Mouse (Mus musculus) lung, adult 18-20 months (tissue): ENCODE measurements around the gene Defb6.

Experiments
- DNase-seq, 2 experiments: peaks; one replicate each; pipeline ENCODE4 v3.0.0; 2022; ENCODE audit warnings: mixed read lengths in 2 of 2

The Defb6 gene

GRCm38 (mm10) chr8:19225161-19225560 lies at the start of gene Defb6:
Gene Defb6 (plus strand): TSS chr8:19225478.
- no peak for DNase-seq

- DNase-seq = no peak
Observed at GRCm38 (mm10) chr8:19238101-19238500, 12.8 kb downstream of the Defb6 start.

DNA sequence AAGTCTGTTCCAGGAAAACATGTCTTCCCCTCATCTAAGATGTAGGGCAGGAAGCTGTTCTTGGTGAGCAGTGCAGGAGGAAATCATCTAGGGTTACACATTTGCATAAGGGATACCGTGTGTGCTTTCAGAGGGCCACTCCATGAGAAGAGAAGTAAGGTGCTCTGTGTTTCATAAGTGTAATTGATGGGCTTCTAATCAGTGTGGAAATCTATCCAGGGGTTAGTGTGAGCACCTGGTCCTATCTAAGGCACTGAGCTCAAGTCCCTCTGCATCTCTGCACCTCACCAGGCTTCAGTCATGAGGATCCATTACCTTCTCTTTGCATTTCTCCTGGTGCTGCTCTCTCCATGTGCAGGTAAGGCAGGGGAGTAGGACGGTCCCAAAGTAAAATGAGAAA lies 14.3 kb downstream of the Defb6 start, which contains the start of gene Defb46:
Gene Defb46, plus strand, starts transcription at position 301 of the 400 bp plus-strand sequence.
- no peak for DNase-seq

- no peak for DNase-seq
Observed at GRCm38 (mm10) chr8:19247280-19247679, 22.0 kb downstream of the Defb6 start, which contains the start of gene Defb5. Gene Defb5 (plus strand): TSS chr8:19247580.

GRCm38 (mm10) chr8:19258136-19258535 lies 32.9 kb downstream of the Defb6 start:
- no peak for DNase-seq

DNA sequence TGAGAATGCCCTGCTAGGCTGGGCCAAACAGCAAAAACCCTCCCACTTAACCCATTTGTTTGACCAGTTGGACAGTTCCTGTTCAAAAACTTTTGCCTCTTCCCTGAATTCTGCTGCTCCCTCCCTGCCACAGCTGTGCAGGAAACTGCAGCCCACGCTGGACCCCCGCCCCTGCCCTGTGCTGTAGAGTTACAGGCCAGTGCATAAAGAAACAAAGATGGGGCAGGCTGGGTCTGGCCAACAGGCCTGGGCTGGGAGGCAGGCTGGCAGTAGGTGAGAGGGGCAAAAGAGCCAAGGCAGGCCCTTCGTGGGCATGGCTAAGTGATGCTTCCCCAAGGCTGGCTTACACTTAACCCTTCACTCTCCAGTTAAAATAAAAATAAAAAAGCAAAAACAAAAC lies 34.4 kb downstream of the Defb6 start:
- no peak for DNase-seq
